Mouse (Mus musculus): ENCODE measurements around the gene Thada. TPM values are rescaled to one million over a fixed set of nuclear protein-coding genes. Genes with fewer than 3 reads are reported as not detected.

Thada gene
- total and polyA plus RNA-seq, 3 experiments: 17.3 to 26.7 (median 22.2) TPM

DNA sequence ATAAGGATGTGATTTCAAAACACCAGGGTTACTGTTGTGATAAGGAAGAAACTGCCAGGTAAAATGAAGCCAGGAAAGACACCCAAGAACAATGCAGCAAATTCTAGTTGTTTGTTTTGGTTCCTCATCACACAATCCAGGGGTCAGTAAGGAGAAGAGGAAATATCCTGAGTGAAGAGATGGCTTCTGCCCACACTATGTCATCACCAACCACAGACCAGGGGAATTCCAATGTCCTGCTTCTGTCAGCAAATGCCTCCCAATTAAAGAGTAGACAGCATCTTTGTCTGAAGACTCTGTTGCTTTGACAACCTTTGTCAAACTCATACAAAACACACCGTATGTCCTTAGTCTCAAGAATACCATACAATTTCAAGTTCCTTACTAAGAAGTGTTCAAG, 57.3 kb downstream of the Thada start:
- H3K4me2 ChIP-seq (ENCODE audit: insufficient read depth, low read depth, poor library complexity, severe bottlenecking): no peak overlapping the region; the same call in 1 of the 2 replicates
- H3K9me3 ChIP-seq (replicated peaks; ENCODE audit: low read length): no peaks in the 10 kb centered on the region
- in situ Hi-C loops (cut with MboI; ENCODE audit: low pct_ligation_motif_present, low pct_unique_long_range_greater_than_20kb, low sequenced_read_pairs): no loop called here
- dilution Hi-C loops (cut with MboI; ENCODE audit: extremely low pct_ligation_motif_present, extremely low pct_unique_long_range_greater_than_20kb, low sequenced_read_pairs): no loop called here
- no peak overlapping the region for H3K9ac ChIP-seq (ENCODE audit: insufficient read depth, low read depth)
- H3K4me3 ChIP-seq (replicated peaks in 1 of 3; ENCODE audit: low read depth in 2 of 3, low read length in 2 of 3, poor library complexity in 1 of 3): no peak overlapping the region
- H3K36me3 ChIP-seq (replicated peaks in 1 of 2; ENCODE audit: control insufficient read depth in 1 of 2, insufficient read depth in 1 of 2, low read length in 1 of 2): peaks cover 10 to 50% of the 10 kb centered on the region in 2 experiments
- no peak for DNase-seq (ENCODE audit: extremely low read depth)
- no peak overlapping the region for H3K27ac ChIP-seq (ENCODE audit: insufficient read depth, low read depth)
- no peaks in the 10 kb centered on the region for H3K79me2 ChIP-seq (replicated peaks; ENCODE audit: control insufficient read depth, extremely low read depth, insufficient read depth, poor library complexity, severe bottlenecking)
- TF ChIP-seq USF2 (conservative IDR thresholded peaks at IDR 0.05; ENCODE audit: low read depth, low read length) (no peak), MEF2A (IDR thresholded peaks at IDR 0.05; ENCODE audit: borderline replicate concordance, low read depth, low read length) (no peak), USF1 (IDR thresholded peaks at IDR 0.05; ENCODE audit: low read depth, low read length) (no peak), NRF1 (IDR thresholded peaks at IDR 0.05; ENCODE audit: low read depth, low read length) (no peak), PAX5 (IDR thresholded peaks at IDR 0.05; ENCODE audit: low read length) (no peak)
- peaks cover 0 to 38% of the 10 kb centered on the region in 2 experiments; a peak in 3 of 4 replicates for H3K4me1 ChIP-seq (ENCODE audit: control insufficient read depth in 1 of 2, insufficient read depth in 2 of 2)
- H3K27me3 ChIP-seq (replicated peaks): no peaks in the 10 kb centered on the region

DNA sequence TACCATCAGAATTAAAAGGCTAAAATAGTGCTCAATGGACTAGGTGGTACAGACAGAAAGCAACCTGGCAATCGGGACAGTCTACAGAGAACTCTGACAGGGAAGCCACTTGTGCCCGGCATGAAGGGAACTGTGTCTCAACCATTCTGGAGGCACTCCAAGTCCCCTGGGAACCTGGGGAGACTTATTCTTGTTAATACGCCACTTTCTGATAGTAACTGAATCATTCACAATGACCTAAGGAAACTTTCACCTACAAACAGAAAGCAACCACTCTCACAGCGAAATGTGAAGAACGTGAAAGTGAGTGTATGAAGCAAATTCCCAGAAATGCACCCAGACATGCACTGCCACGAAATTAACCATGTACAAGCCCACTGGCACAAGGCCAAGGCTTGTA, 60.4 kb downstream of the Thada start:
- peaks cover 11 to 55% of the 10 kb centered on the region in 2 experiments for H3K36me3 ChIP-seq (replicated peaks in 1 of 2; ENCODE audit: control insufficient read depth in 1 of 2, insufficient read depth in 1 of 2, low read length in 1 of 2)
- no peak for DNase-seq (ENCODE audit: extremely low read depth)
- no peaks in the 10 kb centered on the region for H3K9me3 ChIP-seq (replicated peaks; ENCODE audit: low read length)

DNA sequence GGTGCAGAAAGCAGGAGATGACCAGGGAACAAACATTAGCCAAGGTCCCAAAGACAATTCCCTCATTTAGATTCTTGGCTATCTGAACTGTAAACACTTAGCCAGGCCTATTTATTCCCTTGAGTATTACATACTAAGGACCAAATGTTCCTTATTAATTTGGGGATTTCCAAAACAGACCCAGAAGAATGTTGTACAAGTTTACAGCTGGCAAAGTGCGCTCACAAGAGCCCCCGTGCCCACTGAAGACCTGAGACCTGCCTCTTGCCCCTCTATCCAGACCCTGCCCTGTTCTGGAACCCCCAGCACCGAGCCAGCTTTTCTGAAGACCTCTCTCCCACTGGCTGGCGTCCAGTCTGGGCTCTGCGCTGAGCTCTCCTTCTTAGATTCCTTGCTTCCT, 64.2 kb downstream of the Thada start:
- H3K79me2 ChIP-seq (replicated peaks; ENCODE audit: control insufficient read depth, extremely low read depth, insufficient read depth, poor library complexity, severe bottlenecking): peaks cover 3% of the 10 kb centered on the region; the same call in 1 of the 2 replicates
- H3K36me3 ChIP-seq (replicated peaks in 1 of 2; ENCODE audit: control insufficient read depth in 1 of 2, insufficient read depth in 1 of 2, low read length in 1 of 2): peaks cover 14 to 64% of the 10 kb centered on the region in 2 experiments
- H3K4me2 ChIP-seq (ENCODE audit: insufficient read depth, low read depth, poor library complexity, severe bottlenecking): no peak overlapping the region
- H3K9ac ChIP-seq (ENCODE audit: insufficient read depth, low read depth): no peak overlapping the region
- no peak overlapping the region for H3K27ac ChIP-seq (ENCODE audit: insufficient read depth, low read depth)
- dilution Hi-C loops (cut with MboI; ENCODE audit: extremely low pct_ligation_motif_present, extremely low pct_unique_long_range_greater_than_20kb, low sequenced_read_pairs): no loop called here
- H3K4me3 ChIP-seq (replicated peaks in 1 of 3; ENCODE audit: low read depth in 2 of 3, low read length in 2 of 3, poor library complexity in 1 of 3): no peak overlapping the region
- in situ Hi-C loops (cut with MboI; ENCODE audit: low pct_ligation_motif_present, low pct_unique_long_range_greater_than_20kb, low sequenced_read_pairs): no loop called here
- no peaks in the 10 kb centered on the region for H3K9me3 ChIP-seq (replicated peaks; ENCODE audit: low read length)
- H3K27me3 ChIP-seq (replicated peaks): no peaks in the 10 kb centered on the region
- TF ChIP-seq TCF12 (IDR thresholded peaks at IDR 0.05; ENCODE audit: low read depth, low read length): no peak
- DNase-seq (ENCODE audit: extremely low read depth): no peak
- H3K4me1 ChIP-seq (ENCODE audit: control insufficient read depth in 1 of 2, insufficient read depth in 2 of 2): peaks cover 0 to 21% of the 10 kb centered on the region in 2 experiments; a peak in 1 of 4 replicates

More for the DNA sequence above, 60.4 kb downstream of the Thada start:
- dilution Hi-C loops (cut with MboI; ENCODE audit: extremely low pct_ligation_motif_present, extremely low pct_unique_long_range_greater_than_20kb, low sequenced_read_pairs) (no loop called here), in situ Hi-C loops (cut with MboI; ENCODE audit: low pct_ligation_motif_present, low pct_unique_long_range_greater_than_20kb, low sequenced_read_pairs) (no loop called here)
- Histone ChIP-seq H3K4me3 (replicated peaks in 1 of 3; ENCODE audit: low read depth in 2 of 3, low read length in 2 of 3, poor library complexity in 1 of 3) (no peak overlapping the region), H3K9ac (ENCODE audit: insufficient read depth, low read depth) (no peak overlapping the region), H3K27me3 (replicated peaks) (no peaks in the 10 kb centered on the region), H3K4me2 (ENCODE audit: insufficient read depth, low read depth, poor library complexity, severe bottlenecking) (no peak overlapping the region), H3K79me2 (replicated peaks; ENCODE audit: control insufficient read depth, extremely low read depth, insufficient read depth, poor library complexity, severe bottlenecking) (peaks cover 3% of the 10 kb centered on the region; the same call in 1 of the 2 replicates), H3K27ac (ENCODE audit: insufficient read depth, low read depth) (no peak overlapping the region), H3K4me1 (ENCODE audit: control insufficient read depth in 1 of 2, insufficient read depth in 2 of 2) (peaks cover 0 to 40% of the 10 kb centered on the region in 2 experiments; a peak in 3 of 4 replicates)
- no peak for TF ChIP-seq POLR2A (IDR thresholded peaks at IDR 0.05; ENCODE audit: low read depth, low read length)
- no peak for TF ChIP-seq HCFC1 (IDR thresholded peaks at IDR 0.05; ENCODE audit: low read depth, low read length)
- no peak for TF ChIP-seq EP300 (IDR thresholded peaks at IDR 0.05; ENCODE audit: low read length)
- TF ChIP-seq MAZ (IDR thresholded peaks at IDR 0.05; ENCODE audit: low read depth, low read length): no peak
- TF ChIP-seq E2F4 (IDR thresholded peaks at IDR 0.05; ENCODE audit: insufficient replicate concordance, low read depth, low read length): no peak
- TF ChIP-seq PAX5 (IDR thresholded peaks at IDR 0.05; ENCODE audit: low read length): no peak
- no peak for TF ChIP-seq JUND (conservative IDR thresholded peaks at IDR 0.05; ENCODE audit: low read depth, low read length)
- TF ChIP-seq POLR2AphosphoS2 (IDR thresholded peaks at IDR 0.05; ENCODE audit: low read depth, low read length): no peak
- no peak for TF ChIP-seq SMC3 (IDR thresholded peaks at IDR 0.05; ENCODE audit: low read depth, low read length)
- TF ChIP-seq MAFK (IDR thresholded peaks at IDR 0.05; ENCODE audit: insufficient replicate concordance, low read length): no peak
- TF ChIP-seq NRF1 (IDR thresholded peaks at IDR 0.05; ENCODE audit: low read depth, low read length): no peak

Measured in CH12.LX (cell line).